Mouse (Mus musculus): Measurements from ENCODE around the gene Serpina3k.
"Not testable (repeated sequence)": the region's sequence is repeated elsewhere in the genome, so short reads cannot be mapped to it uniquely, and the experiment has no call there.

Serpina3k gene

DNA sequence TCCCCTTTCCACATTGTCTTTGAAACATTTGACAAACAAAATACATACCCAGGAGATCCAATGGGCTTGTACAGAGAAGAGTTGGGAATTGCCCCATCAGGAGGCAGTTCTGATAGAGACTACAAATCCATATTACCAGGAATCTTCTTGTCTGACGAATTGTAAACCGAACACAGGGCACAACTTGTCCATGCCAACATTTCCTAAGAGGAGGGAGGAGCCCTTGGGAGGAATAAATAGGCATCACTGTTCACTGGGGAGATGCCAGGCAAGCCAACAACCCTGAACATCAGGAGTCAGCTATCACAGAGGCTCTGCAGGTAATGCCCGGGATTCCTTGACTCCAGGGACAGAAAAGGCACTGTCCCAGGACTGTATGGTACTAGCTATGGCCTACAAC lies at the start of gene Serpina3k, which contains the start of gene Serpina3m:
Gene Serpina3k (plus strand): TSS at position 261 of the 400 bp plus-strand sequence.
Gene Serpina3m (plus strand): TSS at position 261 of the 400 bp plus-strand sequence.
- not testable (repeated sequence) for DNase-seq (ENCODE audit: low read depth, low spot score)

DNA sequence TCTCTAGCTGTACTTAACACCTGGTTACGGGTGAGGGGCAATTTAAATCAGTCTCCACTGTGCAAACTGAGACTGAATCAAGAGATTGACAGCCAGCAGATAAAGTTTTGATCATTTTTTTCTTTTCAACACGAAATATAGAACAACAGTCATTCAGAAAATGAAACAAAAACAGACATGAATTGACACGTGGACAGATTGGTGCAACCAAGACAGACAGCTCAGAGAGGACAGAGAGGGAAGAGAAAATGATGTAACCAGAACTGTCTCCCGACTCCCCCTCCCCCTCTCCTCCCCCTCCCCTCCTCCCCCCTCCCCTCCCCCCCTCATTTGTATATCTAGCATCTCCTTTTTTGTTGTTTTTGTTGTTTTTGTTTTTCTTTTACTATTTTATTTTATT lies 48.4 kb upstream of the Serpina3k start:
- no peak for DNase-seq (ENCODE audit: low read depth, low spot score)

DNA sequence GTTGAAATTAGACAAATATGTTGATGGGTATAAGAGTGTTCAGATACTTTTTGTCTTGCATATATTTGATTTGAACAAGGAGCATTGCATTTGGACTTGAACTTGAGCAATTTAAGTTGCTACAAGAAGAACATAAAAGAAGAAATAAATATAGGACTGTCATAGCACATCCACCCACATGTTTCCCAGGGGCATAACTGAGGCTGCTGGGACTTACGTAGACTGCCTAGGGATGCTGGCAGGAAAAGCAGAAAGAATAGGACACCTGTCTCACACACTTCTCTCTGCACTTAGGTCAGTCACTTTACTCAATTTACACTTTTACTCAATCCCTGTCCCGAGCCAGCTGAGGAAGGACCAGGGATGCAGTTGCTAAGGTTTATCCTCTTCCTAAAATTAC lies 44.3 kb upstream of the Serpina3k start:
- DNase-seq (ENCODE audit: low read depth, low spot score) = no peak

DNA sequence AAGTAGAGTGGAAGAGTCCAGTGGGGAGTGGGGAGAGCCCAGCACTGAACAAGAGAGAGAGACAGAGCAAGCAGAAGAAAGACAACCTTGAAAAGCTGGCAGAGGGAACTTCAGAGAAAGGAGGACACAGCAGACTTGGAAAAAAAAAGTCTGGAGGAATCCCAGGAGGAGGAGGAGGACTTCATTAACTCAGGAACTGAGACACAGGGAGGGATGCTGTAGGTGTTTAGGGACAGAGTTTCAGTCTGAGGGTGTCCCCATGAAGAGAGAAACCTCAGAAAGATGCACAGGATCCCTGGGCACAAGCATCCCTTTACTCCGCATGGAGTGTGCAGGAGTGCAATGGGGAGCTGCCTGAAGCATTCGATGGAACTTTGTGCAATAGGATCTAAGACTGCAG lies 40.2 kb upstream of the Serpina3k start:
- DNase-seq (ENCODE audit: low read depth, low spot score) = no peak

- DNase-seq (ENCODE audit: low read depth, low spot score) = no peak
These were observed 32.3 kb upstream of the Serpina3k start for GRCm38 (mm10) chr12:104305991-104306390.

- DNase-seq (ENCODE audit: low read depth, low spot score) = no peak
These were observed 24.0 kb upstream of the Serpina3k start, which contains the start of gene Serpina3j for GRCm38 (mm10) chr12:104314253-104314652. Gene Serpina3j, plus strand, starts transcription at chr12:104314553.

- DNase-seq (ENCODE audit: low read depth, low spot score) = no peak
These were observed 15.8 kb upstream of the Serpina3k start for GRCm38 (mm10) chr12:104322454-104322853.

DNA sequence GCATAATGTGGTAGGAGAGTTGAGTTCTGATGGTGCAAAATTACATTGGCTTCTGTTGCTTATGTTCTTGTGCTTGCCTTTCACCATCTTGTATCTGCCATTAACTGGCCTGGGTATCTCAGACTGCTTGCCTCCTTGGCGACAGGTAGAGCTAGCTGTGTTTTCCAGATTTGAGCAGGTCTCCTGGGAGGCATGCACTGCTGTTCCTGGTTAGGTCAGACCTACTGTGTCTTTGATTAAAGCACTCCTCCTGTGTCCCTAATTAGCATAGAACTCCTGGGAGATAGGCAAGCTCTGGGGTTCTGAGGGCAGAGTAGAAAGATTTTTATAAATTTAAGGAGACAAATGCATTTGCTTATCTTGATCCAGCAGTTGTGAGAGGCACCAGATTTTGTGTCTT lies 6.6 kb upstream of the Serpina3k start:
- DNase-seq (ENCODE audit: low read depth, low spot score) = no peak

- DNase-seq (ENCODE audit: low read depth, low spot score) = not testable (repeated sequence)
These were observed 1.4 kb upstream of the Serpina3k start for GRCm38 (mm10) chr12:104336873-104337272.

DNA sequence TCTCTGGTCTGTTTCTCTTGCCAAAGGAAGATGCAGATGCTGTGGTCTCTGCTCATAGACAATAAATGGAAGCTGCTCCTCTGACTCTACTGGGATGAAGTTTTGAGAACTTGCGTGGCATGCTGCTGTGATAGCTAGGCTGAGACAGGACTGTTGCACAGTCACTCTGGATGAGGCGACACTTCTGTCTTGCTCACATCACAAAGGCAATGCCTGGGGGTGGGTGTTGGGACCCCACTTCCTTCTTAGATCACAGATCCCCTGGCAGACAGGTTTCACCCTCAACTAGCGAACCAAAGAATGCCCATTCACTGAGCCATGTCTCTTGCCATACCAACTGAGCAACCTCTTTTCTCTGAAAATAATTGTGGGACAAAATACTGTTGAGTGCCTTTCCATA lies 419 bp downstream of the Serpina3k start:
- no peak for DNase-seq (ENCODE audit: low read depth, low spot score)

DNA sequence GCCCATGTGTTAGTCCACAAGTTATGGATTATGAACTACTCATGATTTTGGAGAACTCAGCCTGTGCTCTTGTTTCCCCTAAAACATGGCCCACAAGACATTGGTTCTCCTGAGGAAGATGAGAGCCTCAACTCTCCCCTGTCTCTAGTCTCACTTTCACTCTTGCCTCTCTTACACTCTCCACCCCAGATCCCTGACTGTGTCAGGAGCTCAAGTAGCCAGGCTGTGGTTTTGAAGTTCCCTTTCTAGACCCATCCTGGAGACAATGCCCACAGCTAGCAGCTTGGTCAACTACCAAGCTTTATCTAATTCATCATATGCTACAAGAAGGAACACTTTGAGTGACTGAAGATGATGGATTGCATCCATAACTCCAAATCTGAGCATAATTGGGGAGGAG lies 4.2 kb downstream of the Serpina3k start:
- not testable (repeated sequence) for DNase-seq (ENCODE audit: low read depth, low spot score)

GRCm38 (mm10) chr12:104345181-104345580 lies 6.9 kb downstream of the Serpina3k start:
- DNase-seq (ENCODE audit: low read depth, low spot score) = no peak

DNA sequence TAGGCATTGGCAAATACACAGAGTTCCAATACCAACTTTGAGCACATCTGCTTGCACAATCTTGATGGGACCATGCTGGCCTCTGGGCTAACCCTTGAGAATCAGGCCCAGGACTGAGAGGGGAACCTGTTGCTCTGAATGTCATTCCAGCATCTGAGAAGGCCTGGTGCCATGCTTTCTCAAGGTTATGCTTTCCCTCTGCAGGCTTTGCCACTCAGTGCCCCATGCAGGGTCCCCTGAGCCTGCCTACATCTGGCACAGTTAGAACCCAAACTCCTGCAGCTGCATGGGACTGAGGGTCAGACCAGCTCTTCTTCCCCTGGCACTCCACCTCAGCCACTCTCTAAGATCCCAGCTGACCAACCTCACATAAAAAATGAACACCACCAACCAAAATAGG lies 7.4 kb downstream of the Serpina3k start:
- no peak for DNase-seq (ENCODE audit: low read depth, low spot score)

DNA sequence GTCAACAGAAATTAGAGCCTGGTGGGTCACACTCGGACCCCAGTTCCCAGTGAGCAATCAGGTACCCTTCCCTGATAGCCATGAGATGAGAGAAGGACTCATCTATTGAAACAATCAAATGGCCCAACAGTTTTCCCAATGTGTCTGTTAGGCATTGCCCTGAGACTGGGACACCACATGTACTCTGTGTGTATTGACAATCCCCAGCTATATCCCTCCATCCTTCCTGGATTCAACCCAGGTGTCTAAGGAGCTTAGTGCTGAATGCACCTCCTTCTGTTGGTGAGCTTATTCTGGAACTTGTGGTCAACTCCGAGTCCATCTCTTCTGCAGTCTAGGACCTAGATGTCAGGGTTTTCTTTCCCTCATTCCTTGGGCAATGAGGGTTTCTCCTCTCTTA lies 8.8 kb downstream of the Serpina3k start:
- no peak for DNase-seq (ENCODE audit: low read depth, low spot score)

- DNase-seq (ENCODE audit: low read depth, low spot score) = not testable (repeated sequence)
These were observed 13.5 kb downstream of the Serpina3k start for GRCm38 (mm10) chr12:104351812-104352211.

DNA sequence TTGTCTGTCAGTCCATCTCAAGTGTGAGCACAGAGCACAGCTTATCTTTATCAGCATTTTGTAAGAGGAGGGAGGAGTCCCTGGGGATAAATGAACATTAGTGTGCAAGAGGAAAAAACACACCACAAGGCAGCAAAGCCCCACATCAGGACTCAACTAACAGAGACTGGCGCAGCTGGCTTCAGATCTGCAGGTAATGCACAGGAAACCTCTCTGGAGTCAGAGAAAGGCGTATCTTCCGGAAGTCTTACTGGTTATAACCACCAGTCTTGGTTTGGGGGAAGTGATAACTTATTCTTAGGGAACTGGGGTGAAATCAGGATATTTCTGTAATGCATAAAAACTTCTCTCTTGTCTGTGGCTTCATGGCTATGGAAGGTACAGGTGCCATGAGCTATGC lies 17.7 kb downstream of the Serpina3k start:
- DNase-seq (ENCODE audit: low read depth, low spot score) = no peak

DNA sequence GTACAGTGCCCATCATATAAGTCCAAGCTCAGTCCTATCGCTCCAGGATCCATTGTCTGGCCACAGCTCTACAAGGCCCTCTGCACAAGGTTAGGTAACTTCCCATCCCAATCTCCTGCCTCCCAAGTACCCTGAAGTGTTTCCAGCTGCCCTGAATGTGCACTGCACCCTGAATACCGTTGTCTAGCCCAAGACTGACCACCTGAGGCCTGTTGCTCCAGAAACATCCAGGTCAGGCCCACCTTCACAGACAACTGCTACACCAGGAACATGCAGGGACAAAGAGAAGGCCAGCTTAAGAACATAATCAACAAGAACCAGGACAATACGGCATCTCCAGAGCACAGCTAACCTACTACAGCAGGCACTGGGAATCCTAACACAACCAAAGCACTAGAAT lies 31.7 kb downstream of the Serpina3k start:
- no peak for DNase-seq (ENCODE audit: low read depth, low spot score)

DNA sequence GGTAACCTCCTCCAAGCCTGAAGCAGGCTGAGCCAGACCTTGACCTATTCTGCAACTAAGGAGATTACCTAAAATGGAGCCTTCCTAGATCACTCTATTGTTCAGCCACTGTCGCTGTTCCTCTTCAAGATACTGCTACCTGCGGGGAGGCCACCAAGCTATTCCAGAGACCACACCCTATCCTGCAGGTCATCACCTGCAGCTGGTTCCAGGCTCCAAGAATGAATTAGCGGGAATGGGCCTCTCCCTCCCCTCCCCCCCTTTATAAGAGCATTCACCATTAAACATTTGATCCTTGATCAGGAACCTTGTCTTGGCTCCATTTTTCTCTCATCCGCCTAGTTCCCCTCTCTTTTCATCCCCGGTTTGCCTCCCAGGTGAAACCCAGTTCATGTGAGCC lies 38.9 kb downstream of the Serpina3k start:
- DNase-seq (ENCODE audit: low read depth, low spot score) = not testable (repeated sequence)

DNA sequence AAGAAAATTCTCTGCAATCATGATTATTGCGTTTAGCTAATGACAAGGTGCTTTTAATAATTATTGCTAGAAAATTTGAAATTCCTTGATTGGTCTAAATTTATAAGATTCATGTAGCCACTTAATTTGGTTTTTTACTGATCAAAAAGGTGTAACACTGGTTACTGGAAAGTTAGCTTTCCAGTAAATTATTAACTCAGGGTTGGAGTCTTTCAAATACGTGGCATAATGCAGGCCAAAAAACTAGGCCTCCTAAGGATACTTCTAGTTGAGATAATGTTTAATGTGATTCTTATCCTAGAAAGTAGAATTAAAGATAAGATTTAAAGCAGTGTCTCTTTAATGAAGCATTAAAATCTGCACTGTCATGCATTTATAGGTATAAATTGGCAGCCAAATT lies 40.1 kb downstream of the Serpina3k start:
- DNase-seq (ENCODE audit: low read depth, low spot score) = not testable (repeated sequence)

GRCm38 (mm10) chr12:104378815-104379214 lies 40.5 kb downstream of the Serpina3k start:
- DNase-seq (ENCODE audit: low read depth, low spot score) = not testable (repeated sequence)

DNA sequence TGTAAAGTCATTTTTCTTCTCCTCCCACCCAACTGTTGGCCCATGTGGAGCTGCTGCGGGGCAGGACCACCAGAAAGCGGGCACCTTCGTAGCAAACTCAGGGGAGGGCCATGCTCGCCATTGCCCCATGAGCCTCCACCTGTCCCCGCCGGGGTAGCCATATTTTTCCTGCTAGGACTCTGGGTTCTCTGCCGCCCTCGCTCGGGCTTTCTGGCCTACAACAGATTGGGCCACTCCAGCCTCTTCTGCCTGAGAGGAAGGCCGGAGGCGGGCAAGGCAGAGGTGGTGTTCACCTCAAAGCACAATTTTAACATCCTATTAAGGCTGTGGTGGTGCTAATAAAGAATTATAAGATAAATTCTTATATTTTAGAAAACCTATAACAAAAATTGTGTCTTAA lies 41.6 kb downstream of the Serpina3k start:
- DNase-seq (ENCODE audit: low read depth, low spot score) = no peak

DNA sequence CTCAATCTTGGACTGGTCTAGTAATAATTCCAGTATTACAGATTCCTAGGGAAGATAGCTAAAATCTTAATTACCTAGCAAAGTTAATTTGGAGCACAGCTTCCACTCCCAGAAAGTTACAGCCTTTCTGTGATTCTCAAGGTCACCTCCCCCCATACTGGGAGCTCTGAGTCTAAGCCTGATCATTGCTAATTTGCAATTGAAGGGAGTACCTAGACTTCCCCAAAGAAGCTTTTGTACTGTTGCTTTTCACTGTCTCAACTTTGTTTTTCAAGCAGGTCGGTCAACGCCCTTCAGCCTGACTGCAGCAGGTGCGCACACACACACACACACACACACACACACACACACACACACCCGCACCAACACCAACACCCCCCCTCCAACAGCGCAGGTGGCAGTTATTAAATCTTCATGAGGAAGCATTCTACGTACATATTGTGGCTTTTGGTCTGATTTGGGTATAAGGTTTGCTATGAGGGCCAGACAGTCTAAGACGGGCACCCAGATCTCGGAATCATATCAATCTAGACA lies 42.9 kb downstream of the Serpina3k start:
- DNase-seq (ENCODE audit: low read depth, low spot score) = not testable (repeated sequence)

DNA sequence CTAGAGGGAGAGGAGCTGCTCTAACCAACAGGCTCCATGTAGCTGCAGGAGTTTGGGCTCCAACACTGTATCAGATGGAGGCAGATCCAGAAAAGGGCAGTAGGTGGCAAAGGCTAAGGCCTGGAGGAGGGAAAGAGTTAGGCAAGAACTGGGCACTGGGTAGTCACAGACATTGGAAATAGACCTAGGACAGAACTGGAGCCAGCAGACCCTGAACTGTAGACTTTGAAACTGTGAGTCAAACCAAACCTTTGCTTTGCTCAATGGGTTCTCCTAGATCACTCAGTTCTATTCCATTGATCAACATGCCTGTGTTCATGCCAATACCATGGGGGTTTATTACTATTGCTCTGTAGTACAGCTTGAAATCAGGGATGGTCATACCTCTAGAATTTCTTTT lies 47.7 kb downstream of the Serpina3k start:
- DNase-seq (ENCODE audit: low read depth, low spot score) = not testable (repeated sequence)

DNA sequence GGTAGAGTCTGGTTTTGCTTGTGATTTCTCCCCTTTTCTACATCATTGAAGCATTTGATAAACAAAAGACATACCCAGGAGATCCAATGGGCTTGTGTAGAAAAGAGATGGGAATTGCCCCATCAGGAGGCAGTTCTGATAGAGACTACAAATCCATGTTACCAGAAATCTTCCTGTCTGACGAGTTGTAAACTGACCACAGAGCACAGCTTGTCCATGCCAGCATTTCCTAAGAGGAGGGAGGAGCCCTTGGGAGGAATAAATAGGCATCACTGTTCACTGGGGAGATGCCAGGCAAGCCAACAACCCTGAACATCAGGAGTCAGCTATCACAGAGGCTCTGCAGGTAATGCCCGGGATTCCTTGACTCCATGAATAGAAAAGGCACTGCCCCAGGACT lies 48.6 kb downstream of the Serpina3k start:
- not testable (repeated sequence) for DNase-seq (ENCODE audit: low read depth, low spot score)

Measured in retina, postnatal 7 days (tissue).